Mouse (Mus musculus) midbrain, embryonic 11.5 days (tissue): ENCODE results near the gene Ttll9. TPM values are rescaled to one million over a fixed set of nuclear protein-coding genes. Genes with fewer than 3 reads are reported as not detected.

Source experiments
- ATAC-seq: fragments of 200-750 bp; cut with Nextera tagmentation; 2 replicates; pipeline ENCODE4 v1.8.0; 2017; ENCODE audit warnings: moderate TSS enrichment, moderate library complexity; ENCODE audit not compliant: low FRiP score
- DNase-seq: peaks from one replicate; pipeline ENCODE4 v3.0.0; 2015; ENCODE audit warnings: low spot score; ENCODE audit errors: missing footprints
- H3K27ac ChIP-seq: fragments of 300-500 bp; sonication (generic); 2 replicates; pipeline ENCODE4 v1.5.1; 2014; ENCODE audit warnings: low read depth, low read length
- H3K27me3 ChIP-seq: fragments of 300-500 bp; sonication (generic); 2 replicates; pipeline ENCODE4 v1.6.1; 2014; ENCODE audit warnings: mild to moderate bottlenecking, low read length, moderate library complexity, mixed read lengths; ENCODE audit not compliant: control insufficient read depth, insufficient read depth
- H3K36me3 ChIP-seq: fragments of 300-500 bp; sonication (generic); 2 replicates; pipeline ENCODE4 v1.6.1; 2014; ENCODE audit warnings: mild to moderate bottlenecking, low read length, moderate library complexity, mixed read lengths; ENCODE audit not compliant: control insufficient read depth, insufficient read depth
- H3K4me1 ChIP-seq: fragments of 300-500 bp; sonication (generic); 2 replicates; pipeline ENCODE4 v1.6.1; 2014; ENCODE audit warnings: low read length; ENCODE audit not compliant: control insufficient read depth, insufficient read depth
- H3K4me2 ChIP-seq: fragments of 300-500 bp; sonication (generic); 2 replicates; pipeline ENCODE4 v1.6.1; 2014; ENCODE audit warnings: mild to moderate bottlenecking, moderate library complexity
- H3K4me3 ChIP-seq: fragments of 300-500 bp; sonication (generic); 2 replicates; pipeline ENCODE4 v1.5.1; 2014; ENCODE audit warnings: low read depth, low read length
- H3K9ac ChIP-seq: fragments of 300-500 bp; sonication (generic); 2 replicates; pipeline ENCODE4 v1.6.1; 2014; ENCODE audit warnings: low read length
- H3K9me3 ChIP-seq: fragments of 300-500 bp; sonication (generic); 2 replicates; pipeline ENCODE4 v1.6.1; 2016; ENCODE audit warnings: low read length; ENCODE audit not compliant: control insufficient read depth
- WGBS: fragments of 180-500 bp; shearing (Covaris S2); extraction: QIAGEN DNeasy Blood & Tissue Kit; methylation state at CpG from one replicate; pipeline ENCODE4 v1.1.7; 2014; 5-methylcytosine and 5-hydroxymethylcytosine counted together
- polyA plus RNA-seq: library from polyadenylated mRNA; unstranded; fragments of >200 nt; fragmentation: Nextera tagmentation; extraction: Ambion mirVana; gene quantifications from 2 replicates; pipeline ENCODE4 v1.2.1, GENCODE M21; 2014

Ttll9 gene
- polyA plus RNA-seq, 1 experiment from 2014 or later = 1.1 TPM

GRCm38 (mm10) chr2:152985582-152985981 lies 23.3 kb downstream of the Ttll9 start:
- no peak overlapping the region for H3K4me2 ChIP-seq
- ATAC-seq = no peak
- no peaks in the 10 kb centered on the region for H3K9me3 ChIP-seq
- no peaks in the 10 kb centered on the region for H3K4me1 ChIP-seq
- no peak overlapping the region for H3K27ac ChIP-seq
- H3K36me3 ChIP-seq = no peaks in the 10 kb centered on the region
- H3K9ac ChIP-seq = no peak overlapping the region
- H3K27me3 ChIP-seq = no peaks in the 10 kb centered on the region
- 24% methylated on average over 1 of the region's 1 CpGs for WGBS
- no peak overlapping the region for H3K4me3 ChIP-seq
- no peak for DNase-seq

GRCm38 (mm10) chr2:152991529-152991928 lies 29.2 kb downstream of the Ttll9 start:
- H3K36me3 ChIP-seq = no peaks in the 10 kb centered on the region
- ATAC-seq = no peak
- 89% methylated on average over 9 of the region's 9 CpGs for WGBS
- H3K27me3 ChIP-seq = no peaks in the 10 kb centered on the region
- no peaks in the 10 kb centered on the region for H3K9me3 ChIP-seq
- no peak overlapping the region for H3K4me3 ChIP-seq
- H3K9ac ChIP-seq = no peak overlapping the region
- no peaks in the 10 kb centered on the region for H3K4me1 ChIP-seq
- DNase-seq = peak; percentile 26
- no peak overlapping the region for H3K4me2 ChIP-seq
- no peak overlapping the region for H3K27ac ChIP-seq

GRCm38 (mm10) chr2:152997046-152997445 lies 34.8 kb downstream of the Ttll9 start:
- Histone ChIP-seq H3K4me2 (no peak overlapping the region), H3K36me3 (no peaks in the 10 kb centered on the region), H3K9me3 (no peaks in the 10 kb centered on the region), H3K9ac (no peak overlapping the region), H3K4me1 (no peaks in the 10 kb centered on the region), H3K4me3 (no peak overlapping the region), H3K27me3 (no peaks in the 10 kb centered on the region), H3K27ac (no peak overlapping the region)
- DNase-seq (peak; percentile 64), ATAC-seq (no peak)
- WGBS = 76% methylated on average over 4 of the region's 4 CpGs

GRCm38 (mm10) chr2:153002492-153003248 lies 40.4 kb downstream of the Ttll9 start:
- DNase-seq = no peak
- Histone ChIP-seq H3K4me3 (no peak overlapping the region), H3K9me3 (no peaks in the 10 kb centered on the region), H3K4me1 (peaks cover 6% of the 10 kb centered on the region), H3K36me3 (no peaks in the 10 kb centered on the region), H3K27ac (no peak overlapping the region), H3K4me2 (no peak overlapping the region), H3K9ac (no peak overlapping the region), H3K27me3 (no peaks in the 10 kb centered on the region)
- WGBS = 84% methylated on average over 15 of the region's 15 CpGs
- no peak for ATAC-seq

GRCm38 (mm10) chr2:153003681-153004338 lies 41.5 kb downstream of the Ttll9 start:
- Histone ChIP-seq H3K36me3 (no peaks in the 10 kb centered on the region), H3K9ac (peak overlapping the region; percentile 24; the same call in 1 of the 2 replicates), H3K9me3 (no peaks in the 10 kb centered on the region), H3K27me3 (no peaks in the 10 kb centered on the region), H3K4me2 (no peak overlapping the region), H3K4me3 (no peak overlapping the region), H3K27ac (peak overlapping the region; percentile 35; the same call in 1 of the 2 replicates), H3K4me1 (peaks cover 6% of the 10 kb centered on the region)
- peak; percentile 52; the same call in 1 of the 2 replicates for ATAC-seq
- 53% methylated on average over 13 of the region's 13 CpGs for WGBS
- DNase-seq = peak; percentile 85

DNA sequence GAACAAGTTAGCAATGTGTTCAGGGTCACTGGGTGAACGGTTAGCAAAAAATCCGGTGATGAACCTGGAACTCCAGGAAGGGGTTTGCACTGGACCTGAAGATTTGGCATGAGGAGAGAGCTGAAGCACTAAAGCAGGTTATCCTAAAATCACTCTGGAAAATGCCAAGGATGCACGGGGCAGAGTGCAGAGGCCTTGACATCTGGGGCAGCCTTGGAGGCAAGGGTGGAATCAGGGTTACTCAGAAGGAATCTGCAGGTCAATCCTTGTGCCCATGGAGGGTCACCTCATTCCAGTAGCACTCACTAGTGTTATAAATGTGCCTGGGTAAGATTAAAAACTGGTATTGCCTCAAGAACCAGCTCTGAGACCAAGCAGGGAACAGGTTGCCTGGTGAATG lies 43.7 kb downstream of the Ttll9 start:
- no peaks in the 10 kb centered on the region for H3K27me3 ChIP-seq
- no peaks in the 10 kb centered on the region for H3K9me3 ChIP-seq
- H3K4me2 ChIP-seq = no peak overlapping the region
- no peak overlapping the region for H3K27ac ChIP-seq
- H3K4me1 ChIP-seq = peaks cover 6% of the 10 kb centered on the region
- DNase-seq = peak; percentile 14
- ATAC-seq = no peak
- no peak overlapping the region for H3K4me3 ChIP-seq
- 86% methylated on average over 3 of the region's 3 CpGs for WGBS
- no peaks in the 10 kb centered on the region for H3K36me3 ChIP-seq
- no peak overlapping the region for H3K9ac ChIP-seq

DNA sequence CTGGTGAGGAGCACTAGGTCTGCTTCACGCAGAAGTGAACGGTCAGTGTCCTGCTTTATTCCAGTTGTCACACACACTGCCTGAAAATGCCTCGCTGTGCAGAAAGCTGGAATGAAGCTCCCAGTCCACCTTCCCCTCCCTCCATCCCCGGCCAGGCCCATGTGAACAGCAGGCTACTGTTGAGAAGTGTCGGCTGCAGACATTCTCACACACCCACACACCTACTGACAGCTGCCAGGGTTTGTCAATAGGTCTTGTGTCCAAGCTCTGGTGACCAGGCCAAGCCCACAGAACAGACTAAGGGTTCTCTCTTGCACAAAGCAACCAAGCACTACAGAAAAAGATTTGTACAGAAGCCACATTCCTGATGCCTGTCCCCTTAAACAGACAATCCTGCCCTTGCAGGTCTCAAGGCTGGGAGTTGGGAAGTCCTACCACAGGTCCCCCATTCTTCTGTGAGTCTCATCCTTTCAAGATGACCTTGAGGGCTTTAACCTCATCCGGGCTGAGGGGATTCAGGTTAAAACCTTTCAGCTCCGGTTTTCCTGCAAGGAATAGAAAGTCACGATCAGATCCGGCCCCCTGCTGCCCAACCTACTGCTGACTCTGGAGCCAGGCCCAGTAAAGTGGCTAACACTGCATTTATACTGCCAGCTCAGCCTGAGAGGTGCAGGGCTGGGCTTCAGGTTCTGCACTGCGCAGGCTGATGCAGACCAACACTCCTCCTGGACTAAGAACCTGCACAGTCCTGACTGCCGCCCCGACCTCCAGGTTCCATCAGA lies 47.1 kb downstream of the Ttll9 start:
- no peak overlapping the region for H3K4me2 ChIP-seq
- DNase-seq = peak; percentile 39
- H3K9me3 ChIP-seq = no peaks in the 10 kb centered on the region
- H3K4me1 ChIP-seq = peaks cover 3% of the 10 kb centered on the region
- no peak overlapping the region for H3K9ac ChIP-seq
- H3K36me3 ChIP-seq = peaks cover 5% of the 10 kb centered on the region; the same call in 1 of the 2 replicates
- no peak overlapping the region for H3K4me3 ChIP-seq
- H3K27ac ChIP-seq = no peak overlapping the region
- 89% methylated on average over 12 of the region's 12 CpGs for WGBS
- no peak for ATAC-seq
- H3K27me3 ChIP-seq = no peaks in the 10 kb centered on the region

DNA sequence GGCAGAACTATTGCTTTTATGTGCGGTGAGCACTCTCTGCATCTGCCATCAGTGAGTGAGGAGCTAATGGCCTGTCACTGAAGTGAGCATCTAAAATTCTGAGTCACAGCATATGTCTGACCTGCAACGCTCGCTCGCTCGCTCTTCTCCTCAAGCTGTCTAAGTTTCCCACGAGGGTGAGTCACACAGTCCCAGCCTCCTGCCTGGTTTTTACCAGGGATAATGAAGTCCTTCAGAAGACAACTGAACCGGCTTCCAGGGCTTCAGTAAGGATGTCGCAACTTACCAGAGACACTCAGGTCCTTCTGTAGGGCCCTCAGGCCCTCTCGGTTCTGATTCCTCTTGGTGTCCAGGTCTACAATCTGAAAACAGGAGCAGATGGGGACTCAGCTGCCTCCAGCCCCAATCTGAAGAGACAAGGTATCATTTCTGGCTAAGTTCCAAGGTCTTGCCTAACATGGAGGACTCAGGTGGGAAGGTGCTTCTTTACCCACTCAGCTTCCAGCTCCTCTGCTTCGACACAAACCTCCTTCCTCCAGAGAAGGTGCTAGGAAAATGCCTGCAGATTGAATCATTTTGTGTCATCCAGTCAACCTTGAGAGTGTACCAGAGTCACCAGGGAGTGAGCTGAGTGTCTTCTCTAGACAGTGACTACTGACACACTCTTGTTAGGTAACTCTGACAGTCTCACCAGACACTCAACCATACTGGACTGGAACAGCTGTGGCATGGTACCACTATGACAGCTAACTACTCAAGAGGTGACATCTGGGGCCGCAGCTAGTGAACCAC lies 51.6 kb downstream of the Ttll9 start:
- ATAC-seq (no peak), DNase-seq (peak; percentile 17)
- H3K9me3 ChIP-seq = no peaks in the 10 kb centered on the region
- peaks cover 6% of the 10 kb centered on the region for H3K4me1 ChIP-seq
- H3K27me3 ChIP-seq = no peaks in the 10 kb centered on the region
- peak overlapping the region; percentile 92 for H3K4me3 ChIP-seq
- H3K4me2 ChIP-seq = peak overlapping the region; percentile 92
- 92% methylated on average over 11 of the region's 11 CpGs for WGBS
- H3K36me3 ChIP-seq = peaks cover 5% of the 10 kb centered on the region; the same call in 1 of the 2 replicates
- H3K27ac ChIP-seq = no peak overlapping the region
- peak overlapping the region; percentile 87; the same call in 1 of the 2 replicates for H3K9ac ChIP-seq
